Mouse (Mus musculus) heart, embryonic 11.5 days (tissue): ENCODE measurements around the gene Jade3. TPM values are rescaled to one million over a fixed set of nuclear protein-coding genes. Genes with fewer than 3 reads are reported as not detected.

ENCODE experiments used
- ATAC-seq: fragments of 200-750 bp; cut with Nextera tagmentation; replicated peaks from 2 replicates; pipeline ENCODE4 v1.8.0; 2017; ENCODE audit warnings: moderate library complexity; ENCODE audit not compliant: insufficient number of reproducible peaks, low FRiP score, low TSS enrichment
- H3K27ac ChIP-seq: fragments of 300-500 bp; sonication (generic); 2 replicates; pipeline ENCODE4 v1.5.1; 2014; ENCODE audit warnings: mild to moderate bottlenecking, low read depth, low read length
- H3K27me3 ChIP-seq: fragments of 300-500 bp; sonication (generic); 2 replicates; pipeline ENCODE4 v1.6.1; 2014; ENCODE audit warnings: mild to moderate bottlenecking, low read length, mixed read lengths; ENCODE audit not compliant: control insufficient read depth, insufficient read depth
- H3K36me3 ChIP-seq: fragments of 300-500 bp; sonication (generic); 2 replicates; pipeline ENCODE4 v1.6.1; 2014; ENCODE audit warnings: mild to moderate bottlenecking, low read length, moderate library complexity, mixed read lengths; ENCODE audit not compliant: control insufficient read depth, insufficient read depth
- H3K4me1 ChIP-seq: fragments of 300-500 bp; sonication (generic); 2 replicates; pipeline ENCODE4 v1.6.1; 2014; ENCODE audit warnings: low read length; ENCODE audit not compliant: control insufficient read depth, insufficient read depth
- H3K4me2 ChIP-seq: fragments of 300-500 bp; sonication (generic); 2 replicates; pipeline ENCODE4 v1.6.1; 2014; ENCODE audit warnings: mild to moderate bottlenecking, moderate library complexity
- H3K4me3 ChIP-seq: fragments of 300-500 bp; sonication (generic); 2 replicates; pipeline ENCODE4 v1.5.1; 2014; ENCODE audit warnings: low read depth, low read length
- H3K9ac ChIP-seq: fragments of 300-500 bp; sonication (generic); 2 replicates; pipeline ENCODE4 v1.6.1; 2014; ENCODE audit warnings: mild to moderate bottlenecking, low read depth, low read length, moderate library complexity
- H3K9me3 ChIP-seq: fragments of 300-500 bp; sonication (generic); replicated peaks from 2 replicates; pipeline ENCODE4 v1.6.1; 2016; ENCODE audit warnings: low read length; ENCODE audit not compliant: control insufficient read depth
- WGBS: fragments of 180-500 bp; shearing (Covaris S2); extraction: QIAGEN DNeasy Blood & Tissue Kit; methylation state at CpG from one replicate; pipeline ENCODE4 v1.1.7; 2014; ENCODE audit not compliant: insufficient replicate concordance; 5-methylcytosine and 5-hydroxymethylcytosine counted together
- polyA plus RNA-seq: library from polyadenylated mRNA; unstranded; fragments of >200 nt; fragmentation: Nextera tagmentation; extraction: Ambion mirVana; gene quantifications from 2 replicates; pipeline ENCODE4 v1.2.1, GENCODE M21; 2014

Gene Jade3
- polyA plus RNA-seq, 1 experiment from 2014 or later: 7.6 TPM

- Histone ChIP-seq H3K27me3 (no peaks in the 10 kb centered on the region), H3K4me1 (no peaks in the 10 kb centered on the region), H3K4me2 (no peak overlapping the region), H3K4me3 (no peak overlapping the region), H3K9ac (no peak overlapping the region), H3K27ac (no peak overlapping the region), H3K9me3 (no peaks in the 10 kb centered on the region), H3K36me3 (no peaks in the 10 kb centered on the region)
- WGBS: 86% methylated on average over 4 of the region's 4 CpGs
- no peak for ATAC-seq
These were observed 14.1 kb upstream of the Jade3 start for GRCm38 (mm10) chrX:20411382-20411781.

DNA sequence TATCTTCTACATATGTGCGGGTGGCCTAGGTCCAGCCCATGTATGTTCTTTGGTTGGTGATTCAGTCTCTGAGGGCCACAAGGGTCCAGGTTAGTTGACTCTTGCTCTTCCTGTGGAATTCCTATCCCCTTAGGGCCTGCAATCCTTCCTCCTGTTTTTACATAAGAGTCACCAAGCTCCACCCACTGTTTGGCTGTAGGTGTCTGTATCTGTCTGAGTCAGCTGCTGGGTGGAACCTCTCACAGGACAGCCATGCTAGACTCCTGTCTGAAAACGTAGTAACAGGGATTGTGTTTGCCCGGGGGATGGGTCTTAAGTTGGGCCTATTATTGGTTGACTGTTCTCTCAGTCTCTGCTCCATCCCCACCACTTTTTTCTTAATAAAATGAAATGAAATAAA lies 13.3 kb upstream of the Jade3 start:
- no peak overlapping the region for H3K9ac ChIP-seq
- ATAC-seq: no peak
- WGBS: 64% methylated on average over 3 of the region's 3 CpGs
- H3K4me3 ChIP-seq: no peak overlapping the region
- H3K4me2 ChIP-seq: no peak overlapping the region
- no peak overlapping the region for H3K27ac ChIP-seq
- no peaks in the 10 kb centered on the region for H3K36me3 ChIP-seq
- H3K27me3 ChIP-seq: no peaks in the 10 kb centered on the region
- H3K9me3 ChIP-seq: no peaks in the 10 kb centered on the region
- no peaks in the 10 kb centered on the region for H3K4me1 ChIP-seq

DNA sequence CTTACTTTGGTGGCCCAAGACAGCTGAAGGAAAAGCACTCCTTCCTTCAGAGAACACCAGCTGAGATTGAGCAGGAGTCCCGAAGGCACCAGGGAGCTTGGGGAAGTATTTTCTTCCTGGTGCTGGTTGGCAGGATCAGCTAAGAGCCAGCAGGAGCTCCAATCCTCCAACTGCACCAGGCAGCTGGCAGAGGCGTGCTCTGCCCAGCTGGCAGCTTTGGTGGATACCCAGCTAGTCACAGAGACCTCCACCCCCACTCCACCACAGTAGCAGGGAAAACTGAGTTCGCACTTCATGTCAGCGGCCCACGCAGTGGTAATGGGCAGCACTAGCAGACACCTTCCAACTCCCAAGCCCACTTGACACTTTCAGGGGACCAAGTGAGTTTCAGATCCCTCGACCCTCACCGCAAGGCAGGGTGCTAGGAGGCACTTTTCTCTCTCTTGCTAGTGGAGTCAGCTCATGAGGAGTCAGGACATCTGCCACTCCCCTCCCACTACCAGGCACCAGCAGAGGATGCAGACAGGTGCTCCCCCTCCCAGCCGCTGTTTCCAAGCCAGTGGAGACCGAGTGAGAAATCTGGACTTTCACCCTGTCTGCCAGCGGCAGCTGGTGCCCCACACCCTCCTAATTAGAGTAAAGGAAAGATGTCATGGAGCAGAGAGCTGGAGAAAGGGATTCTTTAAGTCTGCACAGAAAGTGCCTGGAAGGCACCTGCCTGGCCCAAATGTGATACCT lies 10.4 kb upstream of the Jade3 start:
- no peak overlapping the region for H3K9ac ChIP-seq
- no peak overlapping the region for H3K4me2 ChIP-seq
- no peaks in the 10 kb centered on the region for H3K27me3 ChIP-seq
- H3K27ac ChIP-seq: no peak overlapping the region
- H3K4me3 ChIP-seq: no peak overlapping the region
- no peaks in the 10 kb centered on the region for H3K4me1 ChIP-seq
- 45% methylated on average over 10 of the region's 10 CpGs for WGBS
- no peaks in the 10 kb centered on the region for H3K9me3 ChIP-seq
- no peak for ATAC-seq
- H3K36me3 ChIP-seq: no peaks in the 10 kb centered on the region

DNA sequence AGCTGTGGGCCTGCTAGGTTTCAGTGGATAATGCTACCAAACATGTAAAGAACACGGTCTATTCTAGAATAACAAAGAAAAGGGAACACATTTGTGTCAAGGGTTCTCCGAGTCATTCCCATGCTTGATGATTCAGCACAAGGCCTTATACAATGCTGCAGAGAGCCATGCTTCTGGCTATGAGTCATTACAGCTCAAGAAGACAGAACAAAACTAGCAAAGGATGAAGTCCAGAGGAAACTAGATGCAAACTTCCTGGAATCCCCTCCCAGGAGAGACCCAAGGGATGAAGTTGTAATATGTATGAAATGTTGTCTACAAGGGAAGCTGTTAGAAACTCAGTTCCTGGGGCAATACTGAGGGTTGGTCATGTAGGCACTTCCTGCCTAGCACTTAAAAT lies 7.0 kb upstream of the Jade3 start:
- no peak overlapping the region for H3K4me3 ChIP-seq
- no peak for ATAC-seq
- no peaks in the 10 kb centered on the region for H3K36me3 ChIP-seq
- no peaks in the 10 kb centered on the region for H3K27me3 ChIP-seq
- H3K4me1 ChIP-seq: no peaks in the 10 kb centered on the region
- H3K9me3 ChIP-seq: no peaks in the 10 kb centered on the region
- no peak overlapping the region for H3K4me2 ChIP-seq
- no peak overlapping the region for H3K27ac ChIP-seq
- no peak overlapping the region for H3K9ac ChIP-seq
- WGBS: 79% methylated on average over 2 of the region's 2 CpGs

DNA sequence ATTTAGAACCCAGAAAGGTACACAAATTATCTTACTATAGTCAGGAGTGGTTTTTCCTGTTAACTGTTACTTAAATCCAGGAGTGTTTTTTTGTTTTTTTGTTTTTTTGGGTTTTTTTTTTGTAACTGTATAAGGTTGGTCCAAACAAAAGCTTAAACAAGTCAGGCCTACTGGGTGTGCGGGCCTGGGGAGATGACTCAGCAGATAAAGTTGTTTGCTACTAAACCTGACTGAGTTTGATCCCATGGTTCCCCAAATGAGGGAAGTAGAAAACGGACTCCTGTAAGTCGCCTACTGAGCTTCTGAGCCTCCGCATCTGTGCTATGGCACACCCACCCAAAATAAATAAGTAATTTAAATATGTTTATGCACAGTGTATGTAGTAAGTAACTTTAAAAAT lies 6.0 kb upstream of the Jade3 start:
- H3K4me1 ChIP-seq: no peaks in the 10 kb centered on the region
- H3K4me2 ChIP-seq: no peak overlapping the region
- no peak overlapping the region for H3K27ac ChIP-seq
- no peak overlapping the region for H3K4me3 ChIP-seq
- 79% methylated on average over 4 of the region's 4 CpGs for WGBS
- no peak for ATAC-seq
- no peaks in the 10 kb centered on the region for H3K36me3 ChIP-seq
- no peaks in the 10 kb centered on the region for H3K27me3 ChIP-seq
- H3K9ac ChIP-seq: no peak overlapping the region
- no peaks in the 10 kb centered on the region for H3K9me3 ChIP-seq

DNA sequence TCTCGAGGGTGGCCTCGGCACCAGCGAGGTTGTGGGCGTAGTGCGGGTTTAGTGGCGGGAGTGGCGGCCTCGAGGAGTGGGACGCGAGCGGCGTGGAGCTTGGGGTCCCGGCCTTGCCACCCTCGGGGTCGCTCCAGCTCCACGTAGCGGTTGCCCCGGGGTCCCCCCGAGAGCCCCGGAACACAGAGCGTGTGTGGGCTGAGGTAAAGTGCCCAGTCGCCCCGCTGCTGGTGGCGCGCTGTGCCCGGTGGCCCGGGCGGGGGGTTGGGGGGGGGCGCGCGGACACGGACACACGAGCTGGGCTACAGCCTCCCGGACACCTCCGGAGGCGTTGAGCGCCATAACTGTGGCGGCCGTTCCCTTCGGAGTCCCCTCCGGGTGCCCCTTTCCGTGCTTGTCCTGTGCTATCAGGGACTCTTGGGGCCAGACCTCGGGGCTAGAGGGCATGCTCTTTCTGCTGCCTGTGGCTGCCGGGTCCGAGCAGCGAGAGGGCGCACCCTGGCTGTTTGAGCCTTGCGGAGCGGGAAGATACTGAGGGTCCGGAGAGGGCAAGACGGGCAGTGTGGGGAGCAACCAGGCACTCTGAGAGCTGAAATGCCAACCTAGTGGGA lies 456 bp downstream of the Jade3 start:
- no peaks in the 10 kb centered on the region for H3K9me3 ChIP-seq
- H3K27me3 ChIP-seq: no peaks in the 10 kb centered on the region
- H3K9ac ChIP-seq: peak overlapping the region; percentile 76
- peak overlapping the region; percentile 89 for H3K27ac ChIP-seq
- H3K4me3 ChIP-seq: peak overlapping the region; percentile 65
- peak overlapping the region; percentile 63 for H3K4me2 ChIP-seq
- H3K36me3 ChIP-seq: no peaks in the 10 kb centered on the region
- peak; percentile 43 for ATAC-seq
- WGBS: 19% methylated on average over 42 of the region's 51 CpGs
- H3K4me1 ChIP-seq: no peaks in the 10 kb centered on the region

GRCm38 (mm10) chrX:20483213-20483612 lies 57.7 kb downstream of the Jade3 start:
- 80% methylated on average over 2 of the region's 2 CpGs for WGBS
- no peak for ATAC-seq
- no peaks in the 10 kb centered on the region for H3K27me3 ChIP-seq

GRCm38 (mm10) chrX:20497682-20498081 lies 72.2 kb downstream of the Jade3 start:
- Histone ChIP-seq H3K9me3 (no peaks in the 10 kb centered on the region), H3K4me2 (no peak overlapping the region), H3K9ac (no peak overlapping the region), H3K27me3 (no peaks in the 10 kb centered on the region), H3K4me3 (no peak overlapping the region), H3K4me1 (no peaks in the 10 kb centered on the region), H3K27ac (no peak overlapping the region), H3K36me3 (no peaks in the 10 kb centered on the region)
- WGBS: 80% methylated on average over 3 of the region's 3 CpGs
- no peak for ATAC-seq

More at GRCm38 (mm10) chrX:20483213-20483612, 57.7 kb downstream of the Jade3 start:
- H3K27ac ChIP-seq: no peak overlapping the region
- no peaks in the 10 kb centered on the region for H3K9me3 ChIP-seq
- H3K36me3 ChIP-seq: no peaks in the 10 kb centered on the region
- no peaks in the 10 kb centered on the region for H3K4me1 ChIP-seq
- H3K4me2 ChIP-seq: no peak overlapping the region
- H3K4me3 ChIP-seq: no peak overlapping the region
- H3K9ac ChIP-seq: no peak overlapping the region
